Mouse (Mus musculus): ENCODE measurements around the gene Negr1.

- TF ChIP-seq CTCF (conservative IDR thresholded peaks at IDR 0.05; ENCODE audit: low read length) (no peak), POU5F1 (IDR thresholded peaks at IDR 0.05; ENCODE audit: borderline replicate concordance, low read length) (no peak)
Observed at GRCm38 (mm10) chr3:157208966-157209365, 647.4 kb downstream of the Negr1 start.
